Mouse (Mus musculus) spleen, postnatal 10 days (tissue): Measurements from ENCODE around the gene Maff.

Source experiments
- DNase-seq, 2 experiments: peaks; one replicate each; pipeline ENCODE4 v3.0.0; 2021 to 2022; ENCODE audit warnings: low spot score in 2 of 2

Gene Maff

DNA sequence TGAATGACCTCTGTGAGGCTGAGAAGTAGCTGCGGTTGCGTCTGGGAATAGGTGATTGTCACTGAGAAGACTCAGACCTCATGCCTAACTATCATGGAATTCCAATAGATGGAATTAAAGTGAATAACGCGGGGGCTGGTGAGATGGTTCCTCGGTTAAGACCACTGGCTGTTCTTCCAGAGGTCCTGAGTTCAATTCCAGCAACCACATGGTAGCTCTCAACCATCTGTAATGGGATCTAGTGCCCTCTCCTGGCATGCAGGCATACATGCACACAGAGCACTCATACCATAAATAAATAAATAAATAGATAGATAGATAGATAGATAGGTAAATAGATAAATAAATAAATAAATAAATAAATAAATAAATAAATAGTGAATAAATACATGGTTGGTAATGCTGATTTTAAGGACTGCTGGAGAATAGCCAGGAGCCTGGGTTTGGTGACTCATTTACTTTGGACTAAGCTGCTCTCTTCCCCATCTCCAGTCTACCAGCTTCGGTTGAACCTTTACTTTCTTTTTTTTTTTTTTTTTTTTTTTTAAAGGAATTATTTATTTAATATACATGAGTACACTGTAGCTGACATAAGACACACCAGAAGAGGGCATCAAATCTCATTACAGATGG, 17.0 kb upstream of the Maff start:
- no peak for DNase-seq

DNA sequence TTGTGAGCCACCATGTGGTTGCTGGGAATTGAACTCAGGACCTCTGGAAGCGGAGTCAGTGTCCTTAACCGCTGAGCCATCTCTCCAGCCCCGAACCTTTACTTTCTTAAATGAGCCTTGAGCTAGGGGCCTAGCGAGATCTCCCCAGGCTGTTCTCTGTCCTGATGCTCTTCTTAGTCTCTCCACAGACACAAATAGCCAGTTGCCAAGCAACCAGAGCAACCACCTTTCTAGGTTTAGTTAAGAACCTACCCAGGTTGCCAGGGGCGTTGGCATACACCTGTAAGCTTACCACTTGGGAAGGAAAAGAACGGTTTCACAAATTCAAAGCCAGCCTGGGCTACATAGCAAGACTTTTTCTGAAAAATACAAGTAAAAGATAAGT, 16.4 kb upstream of the Maff start:
- DNase-seq, result no peak

DNA sequence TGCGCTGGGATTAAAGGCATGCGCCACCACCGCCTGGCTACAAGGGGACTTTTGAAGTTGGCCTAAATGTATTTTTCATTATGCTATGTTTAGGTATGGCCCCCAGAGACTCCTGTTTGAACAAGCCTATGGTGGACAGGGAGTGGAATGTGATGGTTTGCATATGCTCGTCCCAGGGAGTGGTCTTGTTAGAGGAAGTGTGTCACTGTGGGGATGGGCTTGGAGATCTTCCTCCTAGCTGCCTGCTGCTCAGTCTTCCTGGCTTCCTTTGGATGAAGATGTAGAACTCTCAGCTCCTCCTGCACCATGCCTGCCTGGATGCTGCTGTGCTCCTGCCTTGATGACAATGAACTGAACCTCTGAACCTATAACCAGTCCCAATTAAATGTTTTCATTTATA, 15.9 kb upstream of the Maff start:
- no peak for DNase-seq

DNA sequence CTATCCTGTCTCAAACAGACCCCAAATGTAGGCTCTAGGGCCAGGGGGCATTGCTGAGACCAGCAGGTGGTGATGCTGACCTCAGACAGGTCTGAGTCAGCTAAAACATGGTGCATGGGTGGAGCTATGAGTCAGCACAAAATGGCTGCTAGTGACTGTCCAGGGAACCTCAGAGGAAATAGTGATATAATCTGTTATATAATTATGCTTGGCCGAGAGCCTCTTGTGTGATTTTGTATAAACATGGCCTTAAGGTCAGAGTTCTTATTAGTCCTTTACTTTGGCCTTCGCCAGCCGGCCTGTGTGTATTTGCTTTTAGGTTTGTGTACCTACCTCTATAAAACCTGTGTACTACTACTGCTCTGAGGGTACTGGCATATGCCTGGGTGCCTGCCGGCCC, 13.0 kb upstream of the Maff start:
- DNase-seq, result no peak

DNA sequence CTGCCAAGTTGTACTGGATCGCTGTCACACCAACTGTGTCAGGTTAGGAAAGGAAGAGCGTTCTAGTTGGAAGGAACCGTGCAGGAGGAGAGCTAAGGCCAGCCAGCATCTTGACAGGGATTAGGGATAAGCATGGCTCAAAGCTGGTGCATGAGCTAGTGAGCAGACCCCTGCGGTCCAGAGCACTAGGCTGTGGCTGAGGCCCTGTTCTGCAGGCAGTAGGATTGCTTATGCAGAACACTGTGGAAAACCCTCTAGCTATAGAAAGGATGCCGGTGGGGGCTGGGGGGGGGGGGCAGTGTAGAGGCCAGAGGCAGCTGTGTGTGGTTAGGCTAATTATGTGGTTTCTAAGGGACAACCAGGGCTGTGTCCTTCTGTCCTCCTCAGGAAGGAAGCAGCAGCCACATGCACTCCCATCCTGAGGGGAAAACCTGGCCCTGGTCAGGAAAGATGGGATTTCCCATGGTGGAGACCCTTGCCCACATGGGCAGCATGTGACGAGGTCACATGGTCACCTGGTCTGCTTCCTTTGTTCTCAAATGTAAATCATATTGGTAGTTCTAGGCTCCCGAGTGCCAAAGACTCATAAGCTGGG, 11.3 kb upstream of the Maff start:
- DNase-seq, result no peak

DNA sequence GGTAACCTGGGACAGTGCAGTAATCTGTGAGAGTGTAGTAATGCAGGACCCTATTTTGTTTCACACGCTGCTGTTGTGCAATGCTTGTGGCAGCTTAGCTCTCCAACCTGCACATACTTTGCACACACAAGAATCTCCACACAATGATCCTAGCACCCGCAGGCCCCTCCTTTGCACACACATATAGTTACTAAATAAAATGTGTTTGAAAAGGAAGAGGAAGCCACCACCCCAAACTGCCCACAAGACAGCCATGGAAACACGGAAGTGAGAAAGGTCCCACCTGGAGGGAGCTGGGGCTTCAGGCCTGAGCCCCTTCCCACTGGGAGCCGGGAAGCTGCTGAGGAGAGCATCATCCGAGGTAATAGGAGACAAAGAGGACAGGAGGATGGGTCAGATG, 7.4 kb upstream of the Maff start:
- DNase-seq, result no peak

DNA sequence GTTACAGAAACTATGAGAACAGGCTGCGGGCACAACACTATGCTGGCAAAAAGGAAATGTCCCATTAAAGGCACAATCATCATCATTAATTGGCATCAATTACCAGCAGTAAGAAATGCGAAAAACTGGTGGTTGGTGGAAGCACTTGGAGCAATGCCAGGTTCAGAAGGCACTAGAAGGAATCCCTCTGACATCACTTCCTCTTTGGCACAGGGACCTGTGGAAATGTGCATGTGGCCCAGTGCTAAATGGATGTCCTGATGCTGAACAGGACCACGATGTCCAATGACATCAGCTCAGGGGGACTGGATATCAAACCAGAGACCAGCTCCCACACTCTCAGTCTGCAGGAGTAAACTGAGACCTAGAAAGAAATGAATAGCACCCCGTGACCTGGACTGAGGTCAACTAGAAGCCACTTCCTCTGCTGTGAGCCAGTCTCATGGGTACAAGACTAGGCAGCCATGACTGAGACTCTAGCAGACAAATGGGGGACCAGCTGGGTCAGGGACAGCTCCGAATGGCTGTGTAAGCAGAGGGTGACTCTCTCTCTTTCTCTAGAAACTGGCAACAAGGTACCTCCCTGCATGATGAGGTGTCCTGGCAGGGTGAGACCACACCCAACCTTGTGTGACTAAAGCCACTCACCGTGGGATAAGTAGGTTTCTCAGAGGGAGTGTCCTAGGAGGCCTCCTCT, 3.6 kb upstream of the Maff start:
- DNase-seq, result no peak

DNA sequence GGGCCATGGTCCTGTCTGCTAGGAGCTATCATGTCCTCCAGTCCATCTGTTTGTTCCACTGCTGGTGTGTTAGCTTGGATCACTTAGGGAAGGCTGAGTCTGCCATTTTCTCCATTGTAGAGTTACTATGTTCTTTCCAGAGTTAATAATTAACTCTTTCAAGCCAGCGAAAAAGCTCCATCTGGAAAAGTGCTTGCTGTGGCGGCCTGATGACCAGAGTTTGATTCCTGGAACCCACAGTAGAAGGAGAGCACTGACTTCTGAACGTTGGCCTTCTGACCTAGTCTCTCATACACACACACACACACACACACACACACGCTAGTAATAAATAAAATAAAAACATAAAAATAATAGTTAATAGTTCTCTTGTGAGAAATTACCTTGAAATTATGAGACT, 1.8 kb upstream of the Maff start:
- no peak for DNase-seq

DNA sequence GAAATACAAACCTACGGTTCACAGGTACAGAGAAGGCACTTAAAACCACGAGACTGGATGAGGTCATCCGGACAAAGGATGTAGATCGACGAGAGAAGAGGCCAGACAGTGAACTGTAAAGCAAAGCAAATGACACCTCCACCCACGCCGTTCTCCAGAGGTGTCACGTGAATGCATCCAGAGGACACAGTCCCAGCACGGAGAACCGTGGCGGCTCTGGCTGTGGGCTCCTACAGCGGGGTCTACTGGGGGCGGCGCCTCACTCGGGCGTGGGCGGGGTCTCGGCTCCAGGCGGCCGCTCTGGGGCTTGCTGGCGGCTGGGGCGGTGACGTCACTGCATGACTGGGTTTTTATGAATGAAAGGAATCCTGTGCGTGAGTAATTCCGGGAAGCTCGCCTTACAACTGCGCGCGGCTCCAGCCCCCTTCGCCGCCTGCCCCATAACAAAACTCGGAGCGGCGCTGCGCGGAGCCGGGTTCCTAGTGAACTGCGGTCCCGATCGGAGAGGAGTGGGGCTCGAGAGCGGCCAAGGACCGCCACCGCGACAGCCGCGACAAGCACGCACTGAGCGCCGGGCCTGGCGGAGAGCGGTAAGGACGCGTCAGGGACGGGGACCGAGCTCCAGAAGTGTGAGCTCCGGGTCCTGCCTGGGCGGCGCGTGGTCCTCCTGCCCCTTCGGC, 884 bp downstream of the Maff start:
- DNase-seq, result peak; percentile 59 to 84

DNA sequence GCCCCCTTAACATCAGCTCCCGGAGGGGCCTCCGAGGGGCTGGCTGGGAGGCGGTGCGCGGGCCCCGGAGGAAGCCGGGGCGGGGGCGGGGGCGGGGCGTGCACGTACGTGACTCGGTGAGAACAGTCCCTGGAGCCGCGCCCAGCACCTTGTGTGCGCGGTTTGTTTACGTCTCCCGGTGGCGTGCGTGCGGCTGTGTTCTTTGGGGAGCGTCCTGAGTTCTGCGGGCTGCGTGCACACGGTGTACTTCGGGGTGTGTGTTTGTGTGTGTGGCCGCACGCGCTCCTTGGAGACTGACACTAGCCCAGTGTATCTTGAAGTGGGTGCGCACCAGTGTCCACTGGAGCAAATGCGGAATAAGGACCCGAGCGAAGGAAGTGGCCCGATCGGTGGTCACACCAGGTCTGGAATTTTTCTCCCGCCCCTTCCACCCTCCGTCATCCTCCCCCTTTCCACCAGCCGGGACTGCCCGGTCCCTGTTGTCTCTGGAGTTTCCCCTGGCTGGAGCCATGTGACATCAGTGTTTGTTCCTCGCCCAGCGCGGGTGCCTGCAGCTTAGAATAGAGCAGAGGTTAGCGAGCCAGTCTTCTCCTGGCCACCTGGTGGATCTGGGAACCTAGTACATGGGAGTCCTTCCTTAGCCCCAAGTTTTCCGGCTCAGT, 1.6 kb downstream of the Maff start:
- DNase-seq, result peak in 1 of 2 experiments; percentile 61

DNA sequence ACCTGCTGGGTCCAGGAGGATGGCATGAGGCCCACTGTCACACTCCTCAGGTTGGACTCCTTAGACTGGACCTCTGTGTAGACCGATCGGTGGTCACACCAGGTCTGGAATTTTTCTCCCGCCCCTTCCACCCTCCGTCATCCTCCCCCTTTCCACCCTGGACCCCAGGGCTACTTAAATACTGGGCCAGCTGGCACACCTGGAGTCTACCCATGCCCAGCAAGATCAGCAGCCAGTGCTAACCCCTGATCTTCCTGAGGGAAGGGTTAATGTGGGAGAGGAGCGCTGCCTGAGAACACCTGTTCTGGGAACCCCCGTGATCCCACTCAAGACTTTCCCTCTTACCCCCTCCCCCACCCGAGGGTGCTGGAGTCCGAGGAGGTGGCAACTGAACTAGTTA, 2.2 kb downstream of the Maff start:
- DNase-seq, result no peak

DNA sequence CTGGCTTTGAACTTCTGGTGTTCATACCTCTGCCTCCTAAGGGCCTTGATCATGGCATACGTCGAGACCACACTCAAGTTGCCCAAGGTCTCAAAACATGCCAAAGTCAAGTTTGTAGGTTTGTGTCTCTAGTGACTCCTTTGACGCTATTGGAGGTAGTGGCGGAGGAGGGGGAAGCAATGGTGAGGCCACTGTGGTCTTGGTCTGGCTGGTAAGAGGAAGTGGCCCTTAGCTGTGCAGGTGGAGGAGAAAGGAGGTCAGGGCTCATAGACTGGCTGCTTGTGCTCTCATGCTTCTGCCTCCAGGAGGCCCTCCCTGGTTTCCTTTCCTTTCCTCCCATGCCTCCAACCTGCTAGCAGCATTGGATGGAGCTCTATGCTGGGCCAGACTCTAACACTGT, 4.4 kb downstream of the Maff start:
- peak in 1 of 2 experiments; percentile 46 for DNase-seq

DNA sequence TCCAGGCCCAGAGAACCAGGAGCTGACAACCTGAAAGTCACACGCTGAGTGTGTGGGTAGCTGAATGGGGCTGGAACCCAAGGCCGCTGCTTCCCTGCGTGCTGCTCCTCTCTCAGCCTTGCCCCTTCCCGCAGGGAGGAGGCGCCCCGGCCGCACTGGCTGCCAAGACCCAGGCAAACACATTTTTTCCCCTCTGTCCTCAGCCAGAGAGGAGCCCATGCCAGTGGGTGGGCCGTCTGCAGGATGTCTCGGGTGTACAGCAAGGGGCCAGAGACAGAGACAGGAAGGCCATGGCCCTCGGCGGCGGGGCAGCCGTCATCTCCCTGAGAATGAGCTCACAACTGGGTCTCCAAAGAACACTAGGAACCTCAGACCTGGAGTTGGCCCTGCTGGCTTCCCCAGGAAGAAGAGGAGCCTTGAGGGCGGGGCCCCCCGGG, 4.9 kb downstream of the Maff start:
- no peak for DNase-seq

DNA sequence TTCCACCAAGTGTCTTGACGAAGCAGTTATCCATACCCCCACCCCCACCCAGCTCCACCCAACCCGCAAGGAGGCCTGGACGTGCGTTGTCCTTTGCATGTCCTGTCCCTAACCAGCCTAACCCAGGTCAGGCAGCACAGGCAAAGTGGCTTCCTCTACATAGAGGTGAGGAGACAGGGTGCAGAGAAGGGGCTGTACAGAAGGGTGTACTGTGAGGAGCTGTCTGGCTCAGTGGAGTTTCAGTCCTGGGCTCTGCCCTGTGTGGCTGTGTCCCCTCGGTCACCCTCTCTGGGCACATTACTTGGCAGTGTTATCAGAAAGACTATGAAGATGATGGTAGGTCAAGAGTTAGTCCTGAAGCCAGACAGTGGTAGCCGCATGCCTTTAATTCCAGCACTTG, 6.1 kb downstream of the Maff start:
- no peak for DNase-seq

DNA sequence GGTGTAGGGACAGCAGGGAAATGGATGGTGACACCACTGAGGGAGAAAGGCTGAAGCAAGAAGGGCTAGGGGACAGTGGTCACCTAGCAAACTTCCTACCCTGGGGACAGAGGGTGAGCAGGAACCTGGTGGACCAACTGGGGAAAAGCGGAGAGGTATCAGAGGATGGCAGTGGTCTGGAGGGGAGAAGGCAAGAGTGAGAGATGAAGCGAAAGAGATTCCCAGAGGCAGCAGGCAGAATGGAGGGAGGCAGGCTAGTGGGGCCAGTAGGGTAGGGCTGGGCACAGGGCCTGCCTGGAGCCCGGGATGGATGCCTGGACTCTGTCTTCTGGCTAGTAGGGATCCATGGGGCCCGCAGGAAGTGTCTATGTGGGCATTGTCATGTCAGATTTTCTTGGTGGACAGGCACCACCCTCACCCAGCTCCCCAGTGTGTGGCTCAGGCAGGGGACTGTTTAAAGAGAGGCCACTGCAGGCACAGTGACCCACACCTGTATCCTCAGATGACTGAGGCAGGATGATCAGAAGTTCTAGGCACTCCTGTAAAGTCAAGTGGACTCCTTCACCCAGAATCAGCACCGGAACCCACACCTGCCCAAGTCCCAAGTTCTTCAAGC, 7.4 kb downstream of the Maff start:
- DNase-seq, result no peak

DNA sequence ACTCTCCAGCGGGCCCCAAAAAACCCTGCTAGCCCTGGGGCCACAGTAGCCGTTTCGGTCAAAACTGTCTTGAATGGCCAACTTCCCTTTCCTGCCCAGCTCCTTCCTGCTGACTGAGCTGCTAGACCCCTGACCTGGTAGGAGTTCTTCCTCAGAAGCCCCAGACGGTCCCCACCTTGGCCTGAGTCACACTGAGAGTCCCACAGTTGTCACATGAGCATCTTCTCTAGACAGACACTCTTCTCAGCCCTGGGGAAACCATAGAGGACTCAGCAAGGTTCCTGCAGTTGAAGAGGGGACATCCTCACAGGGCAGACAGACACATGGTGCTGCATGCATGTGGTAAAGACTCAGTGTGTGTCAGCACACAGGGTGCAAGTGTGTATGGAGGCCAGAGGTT, 8.2 kb downstream of the Maff start:
- no peak for DNase-seq

DNA sequence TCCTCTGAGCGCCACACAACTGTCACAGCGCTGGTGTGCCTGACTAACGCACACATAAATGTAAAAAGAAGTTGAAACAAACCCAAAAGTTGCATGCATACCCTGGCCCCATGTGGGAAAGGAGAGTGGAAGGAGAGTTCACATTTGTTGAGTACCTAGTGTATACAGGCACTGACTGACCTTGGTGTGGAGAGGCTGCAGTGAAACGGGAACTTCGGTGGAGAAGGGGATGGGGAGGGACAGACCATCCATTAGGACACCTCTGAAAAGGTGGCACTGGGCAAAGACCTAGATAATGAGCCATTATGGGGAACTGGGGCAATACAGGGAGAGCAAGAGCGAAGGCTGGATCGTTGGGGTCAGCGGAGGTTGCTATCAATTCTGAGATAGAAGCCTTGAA, 10.1 kb downstream of the Maff start:
- DNase-seq, result no peak

DNA sequence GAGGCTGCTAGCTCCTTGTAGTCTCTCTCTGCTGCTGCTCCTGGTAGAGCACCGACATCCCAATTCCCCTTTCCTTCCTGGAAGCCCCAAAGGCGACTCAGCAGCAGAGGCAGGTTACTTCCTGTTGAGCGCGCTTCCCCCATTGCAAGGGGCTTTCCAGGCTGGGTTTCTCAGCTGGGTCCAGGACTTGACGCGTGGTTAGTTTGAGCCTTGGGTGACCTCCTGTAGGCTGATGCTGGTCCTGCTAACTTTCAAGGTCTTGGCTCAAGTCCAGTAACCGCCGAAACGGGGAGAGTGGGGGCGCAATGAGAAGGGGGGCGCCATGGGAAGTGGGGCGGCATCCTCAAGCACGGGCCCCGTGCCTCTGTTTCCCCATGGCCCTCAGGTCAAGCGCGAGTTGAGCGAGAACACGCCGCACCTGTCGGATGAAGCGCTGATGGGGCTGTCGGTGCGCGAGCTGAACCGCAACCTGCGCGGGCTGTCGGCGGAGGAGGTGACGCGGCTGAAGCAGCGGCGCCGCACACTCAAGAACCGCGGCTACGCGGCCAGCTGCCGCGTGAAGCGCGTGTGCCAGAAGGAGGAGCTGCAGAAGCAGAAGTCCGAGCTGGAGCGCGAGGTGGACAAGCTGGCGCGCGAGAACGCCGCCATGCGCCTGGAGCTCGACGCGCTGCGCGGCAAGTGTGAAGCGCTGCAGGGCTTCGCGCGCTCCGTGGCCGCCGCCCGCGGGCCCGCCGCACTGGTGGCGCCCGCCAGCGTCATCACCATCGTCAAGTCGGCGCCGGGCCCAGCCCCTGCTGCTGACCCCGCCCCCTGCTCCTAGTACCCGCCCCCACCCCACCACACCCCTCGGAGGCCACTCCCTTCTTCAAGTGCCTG, 10.9 kb downstream of the Maff start:
- DNase-seq, result peak in 1 of 2 experiments; percentile 59

DNA sequence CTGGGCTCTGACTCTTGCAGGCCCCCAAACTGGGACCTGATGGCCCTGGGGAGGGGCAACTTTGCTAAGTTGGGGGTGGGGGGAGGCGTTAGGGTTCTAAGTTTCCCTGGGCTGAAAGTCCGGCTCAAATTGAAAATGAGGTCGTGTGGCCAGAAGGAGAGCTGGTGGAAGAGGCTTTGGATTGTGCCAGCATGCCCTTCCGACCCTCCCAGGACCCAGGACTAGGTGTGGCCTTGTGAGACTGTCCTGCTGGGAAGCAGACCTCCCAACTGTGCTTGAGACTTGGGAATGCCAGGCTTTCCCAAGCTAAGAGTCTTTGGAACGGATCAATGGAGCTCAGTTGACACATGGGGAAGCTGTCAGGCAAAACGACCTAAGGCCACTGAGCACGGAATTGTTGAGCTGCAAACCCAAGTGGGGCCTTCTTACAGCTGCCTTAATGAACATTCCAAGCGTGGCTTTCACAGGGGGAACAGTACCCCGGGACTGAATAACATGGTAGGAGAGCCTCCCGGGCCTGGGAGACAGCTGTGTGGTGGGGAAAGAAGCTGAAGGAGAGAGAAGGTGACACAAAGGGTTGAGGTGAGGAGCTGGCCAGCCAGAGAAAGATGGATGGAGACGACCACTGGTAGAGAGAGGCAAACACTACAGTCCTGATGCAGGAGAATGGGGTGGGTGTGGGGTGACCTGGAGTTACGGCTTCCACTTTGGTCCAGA, 11.7 kb downstream of the Maff start:
- no peak for DNase-seq

DNA sequence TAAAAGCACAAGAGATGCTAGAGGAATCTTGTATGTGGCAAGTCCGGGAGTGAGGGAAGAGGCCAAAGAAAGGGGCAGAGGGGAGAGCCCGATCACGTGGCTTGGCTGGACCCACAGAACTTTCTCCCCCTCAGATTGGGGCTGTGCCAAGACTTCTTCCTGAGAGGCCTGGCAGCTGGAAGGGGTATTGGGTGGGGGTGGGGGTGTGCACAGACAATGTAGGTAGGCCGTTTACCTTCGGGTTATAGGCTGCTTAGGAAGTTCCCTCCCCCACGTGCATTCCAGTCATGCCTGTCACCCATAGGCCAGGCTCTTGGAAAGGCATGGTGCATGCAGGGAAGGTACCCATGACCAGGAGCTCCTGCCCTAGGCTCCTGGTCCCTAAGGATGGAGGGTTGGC, 13.5 kb downstream of the Maff start:
- DNase-seq, result no peak
